Comparison of ENCODE assay signal across 29 mouse cellular contexts in the genomic region with DNA sequence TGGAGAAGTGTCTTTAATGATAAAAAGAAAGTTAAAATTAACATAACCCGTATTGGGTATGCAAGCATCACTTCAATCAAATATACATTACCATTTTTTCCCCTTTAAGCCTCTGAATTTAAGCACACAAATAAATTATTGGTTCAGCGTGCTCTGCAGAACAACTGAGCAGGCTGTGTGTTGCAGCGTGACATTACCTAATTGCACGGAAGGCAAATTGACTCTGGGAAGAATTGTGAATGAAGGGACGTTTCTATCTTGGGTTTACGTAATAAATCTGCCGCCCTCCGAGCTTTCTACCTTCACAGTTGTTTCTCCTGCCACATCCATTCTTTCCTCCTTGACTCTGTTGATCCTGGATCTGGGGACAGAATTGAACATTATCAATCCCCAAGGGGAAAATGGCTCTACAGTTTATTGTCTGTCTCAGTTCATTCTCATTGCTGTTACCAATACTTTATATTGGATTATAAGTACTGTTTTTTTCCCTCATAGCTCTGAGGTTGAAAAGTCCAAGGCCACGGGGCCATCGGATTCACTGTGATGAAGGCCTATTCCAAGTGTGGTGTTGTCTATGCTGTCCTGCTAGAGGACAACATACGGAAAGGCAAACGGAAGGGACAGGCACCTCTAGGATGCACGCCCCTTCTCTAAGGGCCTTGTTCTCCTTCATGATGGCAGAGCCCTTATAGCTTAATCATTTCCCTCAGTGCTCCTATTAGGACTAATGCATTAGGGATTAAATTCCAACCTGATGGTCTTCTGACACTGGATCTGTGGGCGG.
A peak's percentile ranks its signal among the peaks of the same experiment; 100 is the strongest.
DNase-seq lines count a peak whose midpoint lies in the region; ATAC-seq and TF ChIP-seq lines count a peak whose summit lies in the region.
"Had no signal": no experiment of that assay in that cellular context is flagged by ENCODE, and none has a peak within 500 bp of the region (broad histone marks: within the 10 kb centered on the region; RNA-seq: fewer than 3 reads in every experiment).

No protein-coding gene starts in this region.

- no peaks in the 10 kb centered on the region for H3K9me3 ChIP-seq in forebrain, embryonic 14.5 days (replicated peaks; ENCODE audit: control insufficient read depth, low read length)
- H3K9me3 ChIP-seq in forebrain, embryonic 10.5 days, result no peaks in the 10 kb centered on the region
- no peaks in the 10 kb centered on the region for H3K9me3 ChIP-seq in midbrain, embryonic 14.5 days (ENCODE audit: control insufficient read depth, low read length)
- no peaks in the 10 kb centered on the region for H3K9me3 ChIP-seq in midbrain, embryonic 13.5 days
- no peaks in the 10 kb centered on the region for H3K9me3 ChIP-seq in neural tube, embryonic 14.5 days (ENCODE audit: control insufficient read depth, low read length)
- H3K9me3 ChIP-seq: embryonic facial prominence, embryonic 12.5 days; G1E; heart, embryonic 13.5 days; intestine, embryonic 15.5 days; limb, embryonic 10.5 days; limb, embryonic 15.5 days; liver, embryonic 13.5 days; megakaryocyte, embryonic 14.5 days; stomach, embryonic 15.5 days had no signal

- WGBS in forebrain, embryonic 14.5 days, result 79% methylated on average over 14 of the region's 14 CpGs
- WGBS in forebrain, embryonic 10.5 days, result 91% methylated on average over 14 of the region's 14 CpGs
- 78% methylated on average over 14 of the region's 14 CpGs for WGBS in midbrain, embryonic 14.5 days
- WGBS in midbrain, embryonic 13.5 days, result 83% methylated on average over 14 of the region's 14 CpGs
- WGBS in neural tube, embryonic 14.5 days, result 53% methylated on average over 14 of the region's 14 CpGs

- no peaks in the 10 kb centered on the region for H3K27me3 ChIP-seq in forebrain, embryonic 14.5 days (replicated peaks; ENCODE audit: control insufficient read depth, insufficient read depth, low read length)
- H3K27me3 ChIP-seq in forebrain, embryonic 10.5 days (ENCODE audit: poor library complexity, severe bottlenecking), result no peaks in the 10 kb centered on the region
- H3K27me3 ChIP-seq in midbrain, embryonic 14.5 days (ENCODE audit: control insufficient read depth, insufficient read depth, low read length), result no peaks in the 10 kb centered on the region
- no peaks in the 10 kb centered on the region for H3K27me3 ChIP-seq in midbrain, embryonic 13.5 days
- H3K27me3 ChIP-seq in neural tube, embryonic 14.5 days (ENCODE audit: control insufficient read depth, insufficient read depth, low read length), result no peaks in the 10 kb centered on the region
- H3K27me3 ChIP-seq: embryonic facial prominence, embryonic 12.5 days; heart, embryonic 13.5 days; intestine, embryonic 15.5 days; limb, embryonic 15.5 days; liver, embryonic 13.5 days; megakaryocyte, embryonic 14.5 days; stomach, embryonic 15.5 days had no signal

- no peak overlapping the region for H3K4me3 ChIP-seq in forebrain, embryonic 14.5 days (ENCODE audit: low read depth, low read length)
- no peak overlapping the region for H3K4me3 ChIP-seq in forebrain, embryonic 10.5 days
- H3K4me3 ChIP-seq in midbrain, embryonic 14.5 days (replicated peaks; ENCODE audit: low read depth, low read length), result no peak overlapping the region
- no peak overlapping the region for H3K4me3 ChIP-seq in midbrain, embryonic 13.5 days (replicated peaks)
- H3K4me3 ChIP-seq in neural tube, embryonic 14.5 days (ENCODE audit: low read depth, low read length), result no peak overlapping the region
- H3K4me3 ChIP-seq: embryonic facial prominence, embryonic 12.5 days; heart, embryonic 13.5 days; intestine, embryonic 15.5 days; limb, embryonic 10.5 days; limb, embryonic 15.5 days; liver, embryonic 13.5 days; megakaryocyte, embryonic 14.5 days; stomach, embryonic 15.5 days had no signal

- no peaks in the 10 kb centered on the region for H3K4me1 ChIP-seq in forebrain, embryonic 14.5 days (ENCODE audit: control insufficient read depth, insufficient read depth, low read length)
- H3K4me1 ChIP-seq in forebrain, embryonic 10.5 days, result no peaks in the 10 kb centered on the region
- no peaks in the 10 kb centered on the region for H3K4me1 ChIP-seq in midbrain, embryonic 14.5 days (ENCODE audit: control insufficient read depth, insufficient read depth, low read length)
- no peaks in the 10 kb centered on the region for H3K4me1 ChIP-seq in midbrain, embryonic 13.5 days (replicated peaks)
- H3K4me1 ChIP-seq in neural tube, embryonic 14.5 days (ENCODE audit: control insufficient read depth, insufficient read depth, low read length), result 0 out of 2 replicates have a peak, but pooled peaks cover 2% of the 10 kb centered on the region
- H3K4me1 ChIP-seq: embryonic facial prominence, embryonic 12.5 days; heart, embryonic 13.5 days; intestine, embryonic 15.5 days; limb, embryonic 10.5 days; limb, embryonic 15.5 days; liver, embryonic 13.5 days; megakaryocyte, embryonic 14.5 days; stomach, embryonic 15.5 days had no signal

- no peak for ATAC-seq in forebrain, embryonic 14.5 days
- no peak for ATAC-seq in midbrain, embryonic 14.5 days (ENCODE audit: low FRiP score, low TSS enrichment)
- no peak for ATAC-seq in midbrain, embryonic 13.5 days
- ATAC-seq in neural tube, embryonic 14.5 days (ENCODE audit: low read depth), result peak; percentile 44; the same call in 1 of the 2 replicates
- ATAC-seq: intestine, embryonic 15.5 days; lung, postnatal 0 days had no signal

- no peak for TF ChIP-seq CTCF in brain, embryonic 14.5 days (IDR thresholded peaks at IDR 0.05; ENCODE audit: borderline replicate concordance, extremely low read depth, insufficient read depth, insufficient read length)

- TF ChIP-seq POLR2A in brain, embryonic 14.5 days (IDR thresholded peaks at IDR 0.05; ENCODE audit: borderline replicate concordance, extremely low read depth, insufficient read depth, insufficient read length, poor library complexity, severe bottlenecking), result no peak

- H3K4me2 ChIP-seq in forebrain, embryonic 14.5 days (ENCODE audit: low read length), result no peak overlapping the region
- H3K4me2 ChIP-seq in midbrain, embryonic 14.5 days (ENCODE audit: low read length), result no peak overlapping the region
- no peak overlapping the region for H3K4me2 ChIP-seq in midbrain, embryonic 13.5 days (replicated peaks)
- H3K4me2 ChIP-seq in neural tube, embryonic 14.5 days (ENCODE audit: low read depth, low read length), result no peak overlapping the region
- H3K4me2 ChIP-seq: embryonic facial prominence, embryonic 12.5 days; heart, embryonic 13.5 days; intestine, embryonic 15.5 days; limb, embryonic 15.5 days; liver, embryonic 13.5 days; stomach, embryonic 15.5 days had no signal

- DNase-seq in forebrain, embryonic 14.5 days (ENCODE audit: low spot score), result peak; percentile 21
- no peak for DNase-seq in forebrain, embryonic 10.5 days (ENCODE audit: extremely low spot score, low spot score)
- DNase-seq in midbrain, embryonic 14.5 days, result peak; percentile 23
- peak; percentile 56 for DNase-seq in brain, embryonic 14.5 days (ENCODE audit: low read depth)
- DNase-seq in adrenal gland, postnatal 14 days, result no peak
- DNase-seq: adrenal gland, adult 8-10 months; cerebellum, adult 11-12 months; cerebellum, adult 9-11 months; embryo, embryonic 11 days; gastrocnemius, postnatal 10 days; heart, postnatal 10 days; kidney, adult 2 months; kidney, postnatal 4 days; liver, embryonic 13.5 days; lung, adult 18-20 months; lung, postnatal 4 days; right cerebral cortex, postnatal 25 days; thymus, postnatal 25 days had no signal

- no peaks in the 10 kb centered on the region for H3K36me3 ChIP-seq in forebrain, embryonic 14.5 days (ENCODE audit: control insufficient read depth, insufficient read depth, low read length)
- H3K36me3 ChIP-seq in forebrain, embryonic 10.5 days (replicated peaks), result no peaks in the 10 kb centered on the region
- no peaks in the 10 kb centered on the region for H3K36me3 ChIP-seq in midbrain, embryonic 14.5 days (ENCODE audit: control insufficient read depth, insufficient read depth, low read length)
- H3K36me3 ChIP-seq in midbrain, embryonic 13.5 days, result no peaks in the 10 kb centered on the region
- H3K36me3 ChIP-seq in neural tube, embryonic 14.5 days (ENCODE audit: control insufficient read depth, insufficient read depth, low read length), result no peaks in the 10 kb centered on the region
- H3K36me3 ChIP-seq: embryonic facial prominence, embryonic 12.5 days; G1E; heart, embryonic 13.5 days; intestine, embryonic 15.5 days; limb, embryonic 10.5 days; limb, embryonic 15.5 days; liver, embryonic 13.5 days; stomach, embryonic 15.5 days had no signal

- no peak overlapping the region for H3K27ac ChIP-seq in forebrain, embryonic 14.5 days (ENCODE audit: low read depth, low read length)
- no peak overlapping the region; the same call in 1 of the 2 replicates for H3K27ac ChIP-seq in forebrain, embryonic 10.5 days
- H3K27ac ChIP-seq in midbrain, embryonic 14.5 days (replicated peaks; ENCODE audit: low read depth, low read length), result 0 out of 2 replicates have a peak overlapping the region, but pooled peaks have one; percentile 13
- no peak overlapping the region for H3K27ac ChIP-seq in midbrain, embryonic 13.5 days
- H3K27ac ChIP-seq in neural tube, embryonic 14.5 days (ENCODE audit: low read depth, low read length), result 0 out of 2 replicates have a peak overlapping the region, but pooled peaks have one; percentile 44
- H3K27ac ChIP-seq: embryonic facial prominence, embryonic 12.5 days; heart, embryonic 13.5 days; intestine, embryonic 15.5 days; limb, embryonic 10.5 days; limb, embryonic 15.5 days; liver, embryonic 13.5 days; stomach, embryonic 15.5 days had no signal

- H3K9ac ChIP-seq in forebrain, embryonic 14.5 days (ENCODE audit: low read length), result no peak overlapping the region
- H3K9ac ChIP-seq in midbrain, embryonic 14.5 days (replicated peaks; ENCODE audit: low read length), result no peak overlapping the region
- no peak overlapping the region for H3K9ac ChIP-seq in midbrain, embryonic 13.5 days (replicated peaks)
- H3K9ac ChIP-seq in neural tube, embryonic 14.5 days (replicated peaks; ENCODE audit: low read depth, low read length), result no peak overlapping the region
- H3K9ac ChIP-seq: embryonic facial prominence, embryonic 12.5 days; heart, embryonic 13.5 days; intestine, embryonic 15.5 days; limb, embryonic 15.5 days; liver, embryonic 13.5 days; stomach, embryonic 15.5 days had no signal

Comparison
In these comparisons a context has a peak if more than half of its experiments do, and no peak if none do; other contexts are left out.
1. DNase-seq: peak in forebrain, embryonic 14.5 days (single experiment), midbrain, embryonic 14.5 days (single experiment) and brain, embryonic 14.5 days (single experiment); none in forebrain, embryonic 10.5 days (single experiment) and adrenal gland, postnatal 14 days (single experiment).
2. H3K27ac ChIP-seq: peak in midbrain, embryonic 14.5 days (single experiment) and neural tube, embryonic 14.5 days (single experiment); none in forebrain, embryonic 14.5 days (single experiment), forebrain, embryonic 10.5 days (single experiment) and midbrain, embryonic 13.5 days (single experiment).